Mouse (Mus musculus) layer of hippocampus, postnatal 14 days (tissue): Measurements from ENCODE around the gene Samm50. TPM values are rescaled to one million over a fixed set of nuclear protein-coding genes. Genes with fewer than 3 reads are reported as not detected.

Experiments used
- DNase-seq, 2 experiments: peaks; one replicate each; pipeline ENCODE4 v3.0.0; 2021 to 2022; ENCODE audit warnings: low spot score in 2 of 2, mixed read lengths in 1 of 2
- total RNA-seq, 2 experiments: library from RNA; stranded (reverse); gene quantifications; 2 replicates each; pipeline ENCODE4 v1.2.3; 2021

Gene Samm50
- total RNA-seq, 2 experiments from 2014 or later: 88.3 to 89.8 TPM

DNA sequence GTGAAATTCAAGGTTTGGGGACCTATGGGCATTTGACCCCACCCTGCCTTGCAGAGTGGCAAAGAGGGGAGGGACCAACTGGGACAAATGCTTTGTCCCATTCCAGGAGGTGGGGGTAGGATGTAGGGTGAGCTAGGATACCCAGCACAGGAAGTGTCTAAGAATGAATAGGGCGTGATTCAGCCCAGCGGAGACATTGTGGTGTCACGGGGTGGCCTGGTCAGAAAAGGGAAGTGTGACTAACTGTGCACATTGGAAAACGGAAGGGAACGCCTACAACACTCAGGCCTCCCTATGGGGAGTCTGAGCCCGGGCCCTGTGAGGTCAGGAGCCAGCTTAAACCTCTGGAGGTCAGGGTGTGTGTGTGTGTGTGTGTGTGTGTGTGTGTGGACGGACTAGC lies 43.6 kb downstream of the Samm50 start:
- no peak for DNase-seq

DNA sequence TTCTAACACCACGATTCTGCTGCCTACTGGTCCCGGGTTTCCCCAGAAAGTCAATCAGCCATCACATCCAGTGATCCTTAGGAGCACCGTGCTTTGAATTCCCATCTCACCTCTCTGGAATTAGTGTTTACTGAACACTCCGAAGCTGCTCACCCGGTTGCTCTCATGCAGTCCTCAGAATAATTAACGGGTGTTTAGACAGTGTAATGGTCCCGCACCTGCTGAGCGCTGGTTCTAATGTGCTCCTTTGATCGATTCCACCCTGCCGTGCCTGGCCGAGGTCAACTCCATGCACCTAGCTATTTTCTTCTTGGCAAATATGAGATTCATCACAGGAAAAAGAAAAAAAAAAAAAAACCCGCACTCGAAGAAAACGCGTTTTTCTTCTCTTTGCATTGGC lies 46.5 kb downstream of the Samm50 start:
- no peak for DNase-seq

DNA sequence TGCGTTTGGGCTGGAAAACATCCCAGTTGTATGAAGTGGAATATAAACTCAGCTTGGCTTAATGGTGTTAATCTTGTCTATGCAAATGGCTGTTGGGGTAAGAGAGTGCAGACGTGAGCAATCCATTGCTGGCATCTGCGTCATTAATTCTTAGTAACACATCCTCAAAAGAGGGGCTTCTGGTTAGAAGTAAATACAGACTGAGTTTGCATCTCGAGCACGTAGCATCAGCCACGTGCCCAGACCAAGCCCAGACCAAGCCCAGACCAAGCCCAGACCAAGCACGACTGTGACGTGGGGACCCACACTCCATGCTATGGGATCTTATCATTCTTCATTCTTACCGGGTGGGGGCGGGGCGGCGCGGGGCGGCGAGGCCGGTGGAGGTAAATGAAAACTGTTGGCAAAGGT lies 47.0 kb downstream of the Samm50 start:
- DNase-seq: no peak

DNA sequence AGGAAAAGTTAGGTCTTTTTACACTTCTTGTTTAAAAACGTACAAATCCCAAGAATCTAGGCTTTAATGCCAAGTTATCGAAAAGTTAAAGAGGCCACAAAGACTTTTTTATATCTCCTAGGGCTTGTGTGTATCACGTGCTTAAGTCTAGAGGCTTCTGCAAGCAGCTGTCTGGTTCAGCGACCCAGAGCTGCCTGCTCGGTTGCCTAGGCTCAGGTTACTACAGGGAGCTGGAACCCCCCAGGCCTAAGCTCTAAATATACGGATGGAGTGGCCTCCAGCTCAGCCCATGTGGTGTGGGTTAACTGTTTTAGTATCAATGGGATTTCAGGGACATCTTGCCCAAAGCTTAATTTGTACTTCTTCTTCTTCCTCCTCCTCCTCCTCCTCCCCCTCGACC lies 49.5 kb downstream of the Samm50 start:
- no peak for DNase-seq

DNA sequence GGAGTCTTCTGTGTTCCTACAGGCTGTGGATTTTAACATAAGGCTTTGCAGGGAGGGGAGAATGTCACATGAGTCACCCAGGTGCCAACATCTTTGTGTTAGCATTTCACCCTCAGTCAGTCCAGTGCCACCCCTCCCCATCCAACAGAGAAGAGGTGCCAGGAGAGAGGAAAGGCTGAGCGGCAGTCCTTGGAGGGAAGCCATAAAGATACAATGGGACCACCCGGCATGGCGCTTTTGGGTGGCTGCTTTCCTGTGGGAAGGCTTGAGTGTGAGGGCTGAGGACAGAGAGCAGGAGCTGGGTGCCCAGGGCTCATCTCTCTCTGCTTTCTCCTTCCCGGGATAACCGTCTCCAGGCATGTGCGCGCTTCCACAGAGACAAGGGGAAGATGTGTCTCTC lies 53.1 kb downstream of the Samm50 start:
- DNase-seq: no peak

DNA sequence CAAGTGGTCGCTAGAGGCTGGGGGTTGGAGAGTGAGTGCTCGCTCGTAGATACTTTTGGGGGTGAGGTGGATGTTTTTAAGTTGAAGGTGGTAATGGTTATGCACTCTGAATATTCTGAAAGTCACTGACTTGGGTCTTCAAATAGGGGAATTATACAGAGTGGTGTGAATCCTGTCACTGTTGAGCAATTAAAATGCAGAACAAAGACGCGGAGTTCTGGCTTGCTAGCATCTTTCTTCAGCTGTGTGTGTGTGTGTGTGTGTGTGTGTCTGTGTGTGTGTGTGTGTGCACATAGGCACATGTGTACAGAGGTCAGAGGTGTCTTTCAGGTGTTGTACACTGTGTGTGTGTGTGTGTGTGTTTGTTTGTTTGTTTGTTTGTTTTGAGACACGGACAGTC lies 54.2 kb downstream of the Samm50 start:
- no peak for DNase-seq

DNA sequence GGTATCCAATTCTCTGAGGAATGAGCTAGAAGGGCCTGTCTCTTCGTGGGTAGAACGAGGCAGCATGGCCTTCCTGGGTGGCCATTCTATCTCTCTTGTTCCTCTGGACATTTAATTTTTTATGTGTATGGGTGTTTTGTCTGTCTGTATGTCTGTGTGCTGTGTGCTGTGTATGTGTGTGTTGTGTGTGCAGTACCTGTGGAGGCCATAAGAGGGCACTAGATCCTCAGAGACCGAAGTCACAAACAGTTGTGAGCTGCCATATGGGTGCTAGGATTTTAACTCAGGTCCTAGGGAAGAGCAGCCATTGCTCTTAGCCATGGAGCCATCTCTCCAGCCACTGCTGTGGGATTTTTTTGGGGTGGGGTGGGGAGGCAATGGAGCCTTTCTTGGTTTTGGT lies 55.3 kb downstream of the Samm50 start:
- no peak for DNase-seq

DNA sequence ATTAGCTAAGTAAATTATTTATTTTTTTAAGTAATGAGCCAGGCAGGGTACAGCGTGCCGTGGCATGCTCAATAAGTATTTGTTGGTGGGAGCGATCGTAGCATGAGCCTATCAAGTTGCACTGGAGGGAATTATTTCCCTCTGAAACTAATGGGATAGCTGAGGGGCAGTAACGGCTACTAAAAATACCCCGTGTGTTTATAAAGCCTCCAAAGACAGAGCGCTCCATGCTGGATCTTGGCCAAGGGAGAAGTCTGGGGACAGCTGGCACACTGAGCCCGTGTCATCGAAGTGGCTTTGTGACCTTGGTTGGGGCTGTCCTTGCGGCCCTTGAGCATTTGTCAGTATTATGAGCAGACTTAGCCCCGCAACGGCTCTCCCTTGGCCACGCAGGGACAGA lies 59.2 kb downstream of the Samm50 start:
- no peak for DNase-seq

DNA sequence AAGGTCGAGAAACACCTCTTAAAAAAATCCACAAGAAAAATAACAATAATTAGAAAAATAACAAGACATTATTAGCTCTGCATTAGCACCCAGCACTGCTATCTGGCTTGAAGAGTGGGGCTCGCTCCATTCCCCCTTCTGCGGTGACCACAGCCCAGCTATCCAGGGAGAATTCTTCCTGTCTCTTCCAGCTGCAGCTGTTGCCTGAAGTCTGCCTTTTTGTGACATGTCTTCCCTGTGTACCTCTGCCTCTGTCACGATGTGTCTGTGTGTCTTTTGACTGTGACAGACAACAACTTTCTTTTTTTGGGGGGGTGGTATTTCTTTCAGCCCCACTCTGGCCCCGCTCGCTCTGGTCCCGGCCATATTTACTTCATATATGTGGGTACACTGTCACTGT lies 60.6 kb downstream of the Samm50 start:
- DNase-seq: no peak

DNA sequence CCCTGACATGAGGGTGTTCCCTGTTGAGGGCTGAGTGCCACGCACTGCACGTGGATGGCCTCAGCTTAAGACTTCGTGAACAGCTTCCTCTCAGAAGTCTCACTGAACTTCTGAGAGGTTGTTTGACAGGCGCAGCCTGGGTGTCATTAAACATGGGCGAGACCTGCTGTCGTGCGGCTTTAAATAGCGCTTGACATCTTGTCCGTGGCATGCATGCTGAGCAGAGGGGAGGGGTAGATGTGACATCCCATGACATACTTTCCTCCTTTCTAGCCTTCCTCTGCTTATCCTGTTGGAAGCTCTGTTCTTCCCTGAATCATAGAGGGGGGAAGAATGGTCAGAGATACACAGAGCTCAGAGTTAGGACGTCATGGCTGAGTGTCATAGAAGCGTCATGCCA lies 61.7 kb downstream of the Samm50 start:
- peak in 1 of 2 experiments; percentile 41 for DNase-seq

DNA sequence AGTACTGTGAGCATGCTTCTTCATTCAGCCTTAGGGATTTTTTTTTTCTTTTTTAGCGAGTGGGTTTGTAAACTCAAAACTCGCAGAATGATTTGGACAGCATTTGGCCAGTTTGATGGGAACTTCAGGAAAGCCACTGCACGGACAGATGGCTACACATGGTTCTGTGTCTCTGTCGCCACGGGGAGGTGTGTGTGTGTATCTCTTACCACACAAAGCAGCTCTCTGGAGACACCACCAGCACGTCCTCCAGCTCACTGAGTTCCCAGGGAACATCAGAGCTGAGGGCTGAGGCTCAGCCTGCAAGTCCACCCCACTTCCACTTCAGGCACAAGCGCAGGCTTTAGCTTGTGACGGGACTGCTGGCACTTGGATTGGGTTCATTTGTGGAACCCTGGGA lies 62.3 kb downstream of the Samm50 start:
- DNase-seq: no peak

DNA sequence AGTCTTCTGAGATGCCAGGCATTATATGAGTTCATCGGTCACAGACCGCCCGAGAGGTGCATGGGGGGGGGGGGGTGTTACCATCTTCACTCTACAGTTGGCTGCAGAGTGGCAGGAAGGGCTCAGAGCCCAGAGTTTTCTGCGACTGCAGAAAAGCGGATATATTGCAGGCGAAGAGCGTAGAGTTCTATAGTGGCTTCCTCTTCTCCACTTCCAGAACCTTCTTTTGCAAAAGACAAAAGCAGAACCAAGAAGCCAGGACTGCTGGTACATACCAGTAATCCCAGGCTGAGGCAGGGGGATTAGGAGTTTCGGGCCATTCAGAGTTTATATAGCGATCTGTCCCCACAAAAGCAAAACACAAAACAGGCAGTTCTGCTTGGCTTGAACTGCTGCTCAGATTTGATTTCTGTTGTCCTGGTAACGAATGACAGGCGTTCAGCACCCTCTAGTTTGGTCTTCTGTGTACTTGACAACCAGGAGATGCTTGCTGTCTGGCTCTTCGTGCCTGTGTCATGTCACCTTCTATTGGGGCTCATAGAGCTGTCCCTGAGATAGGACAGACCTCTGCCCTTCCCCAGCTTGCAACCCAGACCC lies 64.3 kb downstream of the Samm50 start:
- DNase-seq: peak; percentile 42 to 61

DNA sequence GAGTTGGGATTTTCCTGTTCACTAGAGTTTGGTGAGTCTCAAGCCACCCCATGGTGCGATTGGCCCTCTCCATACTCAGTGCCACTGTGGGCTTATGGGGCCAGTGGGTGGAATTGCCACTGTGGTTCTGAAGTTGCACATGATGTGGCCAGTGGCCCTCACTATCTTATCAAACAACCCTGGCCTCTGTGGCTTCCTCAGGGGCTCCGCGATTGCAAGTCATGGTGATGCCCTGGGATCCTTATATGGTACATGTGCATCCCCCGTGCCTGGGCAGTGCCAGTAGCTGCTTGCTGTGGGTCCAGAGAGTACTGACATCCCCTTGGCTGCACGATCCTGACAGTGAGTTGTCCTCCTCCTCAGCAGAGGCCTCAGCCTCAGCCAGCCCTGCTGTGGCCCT lies 64.8 kb downstream of the Samm50 start:
- DNase-seq: no peak

DNA sequence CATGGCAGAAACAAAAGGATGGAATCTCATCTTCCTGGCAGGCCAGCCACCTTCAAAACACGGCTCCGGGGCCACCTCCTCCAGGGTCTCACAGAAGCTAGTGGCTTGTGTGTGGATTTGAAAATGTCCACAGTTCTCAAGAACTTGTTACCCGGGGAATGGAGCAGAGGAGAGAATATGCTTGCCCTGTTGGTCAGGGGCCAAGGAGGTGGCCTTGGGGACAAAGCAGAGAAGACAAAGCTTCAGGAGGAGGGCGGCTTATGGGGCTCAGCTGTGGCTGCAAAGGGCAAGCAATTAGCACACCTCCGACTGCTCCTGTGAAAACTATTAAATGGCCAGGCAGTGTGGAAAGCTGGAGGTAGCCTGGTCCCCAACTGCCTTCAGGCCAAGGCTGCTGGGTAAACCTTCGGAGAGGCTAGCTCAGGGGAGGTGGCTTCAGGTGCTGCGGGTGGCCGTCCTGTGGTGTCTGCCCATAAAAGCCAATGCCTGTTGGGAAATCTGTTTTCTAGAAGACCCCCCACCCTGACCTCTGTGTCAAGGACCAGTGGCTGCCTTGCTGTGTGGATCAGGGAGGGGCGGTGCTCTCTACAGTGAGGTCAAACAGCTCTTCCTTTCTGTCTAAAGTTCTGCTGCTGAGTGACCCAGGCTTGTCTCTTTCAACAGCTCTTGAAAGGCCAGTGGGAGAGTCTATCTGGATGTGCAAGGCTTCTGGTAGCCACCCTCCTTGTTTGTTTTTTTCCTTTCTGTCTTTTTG lies 66.7 kb downstream of the Samm50 start:
- no peak for DNase-seq

DNA sequence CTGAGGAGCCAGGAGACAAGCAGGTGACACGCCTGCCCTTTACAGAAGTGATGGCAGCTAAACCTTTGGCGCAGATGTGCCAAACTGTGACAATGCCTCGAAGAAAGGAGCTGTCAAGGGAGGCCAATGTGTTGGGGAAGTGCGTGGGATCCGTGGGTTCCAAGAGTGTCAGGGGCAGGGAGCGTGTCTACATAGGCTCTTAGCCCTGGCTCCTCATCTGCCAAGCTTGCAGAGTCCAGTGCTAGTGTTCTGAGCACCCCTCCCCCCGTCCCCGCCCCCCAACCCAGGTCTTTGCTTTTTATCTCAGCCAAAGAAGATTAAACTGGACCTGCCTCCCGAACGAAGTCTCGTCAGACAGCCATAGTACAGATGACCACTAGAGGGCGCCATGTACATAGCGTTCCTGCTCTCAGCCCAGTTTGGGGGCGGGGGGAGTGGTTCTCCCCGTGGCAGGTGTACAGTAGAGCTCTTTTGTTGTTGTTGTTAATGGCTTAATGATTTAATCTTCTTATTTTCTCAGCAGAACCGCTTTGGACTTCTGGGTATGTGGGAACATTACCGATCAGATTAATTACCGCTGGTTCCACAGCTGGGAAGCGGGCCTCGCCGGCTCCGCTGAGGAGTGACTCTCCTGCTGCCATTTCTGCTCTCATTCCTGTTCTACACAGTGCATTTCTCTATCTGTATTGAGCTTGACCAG lies 68.2 kb downstream of the Samm50 start:
- peak; percentile 84 to 92 for DNase-seq

DNA sequence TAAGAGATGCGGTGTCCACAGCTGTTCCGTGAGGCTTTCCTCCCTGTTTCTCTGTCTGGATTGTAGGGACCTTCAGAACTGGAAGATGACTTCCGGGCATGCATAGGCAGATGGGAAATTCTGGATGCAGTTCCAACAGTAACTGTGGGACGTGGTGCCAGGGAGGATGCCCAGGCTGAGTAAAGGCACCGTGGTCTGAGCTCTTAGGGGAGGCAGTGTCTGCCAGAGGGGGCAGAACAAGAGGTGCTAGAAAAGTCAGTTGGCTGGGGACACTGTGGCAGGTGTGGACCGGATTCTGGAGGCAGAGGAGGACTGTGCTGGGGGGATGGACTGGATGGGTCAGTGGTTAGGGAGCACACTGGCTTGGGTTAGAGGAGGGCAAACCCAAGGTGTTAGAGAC lies 70.6 kb downstream of the Samm50 start:
- DNase-seq: no peak

DNA sequence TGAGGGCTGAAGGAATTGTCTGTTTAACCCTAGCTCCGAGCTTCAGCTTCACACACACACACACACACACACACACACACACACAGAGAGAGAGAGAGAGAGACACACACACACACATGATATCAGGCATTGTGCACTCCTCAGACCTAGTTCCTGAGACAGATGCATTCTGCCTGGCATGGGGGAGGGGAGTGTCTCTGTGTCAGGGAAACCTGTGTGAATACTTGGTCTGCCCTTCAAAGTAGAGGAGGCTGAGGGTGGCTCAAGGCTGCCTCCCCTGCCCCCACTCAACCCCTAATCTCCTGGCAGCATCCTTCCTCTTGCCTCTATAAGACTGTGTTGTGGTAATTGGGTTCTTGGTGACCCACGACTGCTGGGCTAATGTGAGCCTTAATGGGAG lies 71.5 kb downstream of the Samm50 start:
- no peak for DNase-seq

DNA sequence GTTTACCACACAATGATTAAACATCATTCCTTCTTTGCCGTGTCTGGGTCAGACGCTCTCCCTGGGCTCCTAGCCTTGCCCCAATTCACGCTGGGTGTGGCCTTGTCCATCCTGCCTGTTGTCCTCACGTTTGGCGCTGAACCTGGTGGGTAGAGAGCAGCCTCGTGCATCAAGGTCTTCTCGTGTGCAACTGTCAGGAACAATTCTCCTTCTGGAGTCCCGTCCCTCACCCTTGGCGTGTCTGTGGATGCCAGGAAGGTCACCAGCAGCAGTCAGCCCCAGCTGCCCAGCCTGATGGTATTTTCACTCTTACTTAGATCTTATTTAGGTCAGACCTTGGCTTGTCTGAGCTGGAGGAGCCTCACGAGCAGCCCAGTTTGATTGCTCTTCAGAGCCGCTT lies 73.1 kb downstream of the Samm50 start:
- DNase-seq: no peak

DNA sequence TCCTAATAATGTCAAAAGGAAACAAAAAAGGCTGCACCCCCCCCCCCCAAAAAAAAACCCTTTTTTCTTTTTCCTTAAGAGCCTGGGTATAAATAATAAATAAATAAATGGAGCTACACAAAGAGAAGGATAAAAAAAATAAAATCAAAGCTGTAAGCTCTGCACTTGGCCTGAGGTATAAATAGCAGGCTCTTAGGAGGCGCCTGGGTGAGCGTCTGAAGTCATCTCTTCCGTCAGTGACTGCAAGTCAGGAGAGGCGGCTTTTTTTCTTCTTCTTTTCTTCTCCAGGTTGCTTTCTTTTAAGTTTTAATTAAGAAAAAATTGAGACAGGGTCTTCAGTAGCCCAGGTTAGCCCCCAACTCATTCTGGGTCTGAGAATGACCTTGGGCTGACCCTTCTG lies 74.2 kb downstream of the Samm50 start:
- DNase-seq: no peak
